10 mouse cellular contexts compared by ENCODE assay signal in the genomic region with DNA sequence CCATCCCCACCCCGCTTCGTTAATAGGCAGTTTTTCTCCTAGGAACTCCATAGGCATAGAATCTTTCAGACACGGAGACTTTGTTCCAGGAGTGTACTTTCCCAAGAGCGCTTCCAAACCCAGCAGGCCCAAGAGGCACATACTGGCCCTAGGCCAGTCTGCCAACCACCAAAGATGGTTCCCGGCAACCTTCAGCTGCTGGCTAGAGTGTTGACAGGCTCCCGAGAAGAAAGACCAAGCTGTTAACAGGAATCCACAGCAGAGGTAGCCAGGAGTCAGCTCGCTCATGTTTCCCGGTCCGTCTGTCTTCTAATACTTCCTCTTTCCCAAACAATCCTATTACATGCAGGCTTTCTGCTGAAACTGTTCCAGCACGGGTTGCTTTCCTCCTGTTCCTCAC.
DNase-seq lines count a peak whose midpoint lies in the region; ATAC-seq and TF ChIP-seq lines count a peak whose summit lies in the region.
"Had no signal": no experiment of that assay in that cellular context is flagged by ENCODE, and none has a peak within 500 bp of the region (broad histone marks: within the 10 kb centered on the region; RNA-seq: fewer than 3 reads in every experiment).

No protein-coding gene starts in this region.

- WGBS in forebrain, embryonic 13.5 days, result 74% methylated on average over 10 of the region's 10 CpGs
- WGBS in forebrain, embryonic 12.5 days, result 83% methylated on average over 10 of the region's 10 CpGs
- WGBS in midbrain, postnatal 0 days, result 74% methylated on average over 10 of the region's 10 CpGs
- WGBS in midbrain, embryonic 13.5 days, result 89% methylated on average over 10 of the region's 10 CpGs
- 44% methylated on average over 10 of the region's 10 CpGs for WGBS in heart, embryonic 10.5 days
- 63% methylated on average over 10 of the region's 10 CpGs for WGBS in stomach, postnatal 0 days

- peak; percentile 76 for DNase-seq in midbrain, postnatal 0 days (ENCODE audit: low spot score)
- DNase-seq in heart, embryonic 10.5 days (ENCODE audit: low spot score), result peak; percentile 78
- peak; percentile 17 for DNase-seq in stomach, postnatal 0 days (ENCODE audit: low spot score)
- DNase-seq in left cerebral cortex, adult 2 months (ENCODE audit: extremely low spot score in 1 of 2, low spot score in 2 of 2), result no peak
- no peak for DNase-seq in kidney, adult 9 months

- intact Hi-C loops in left cerebral cortex, adult 2 months (cut with DNase I), result loop anchor here (5.0 kb wide), 1 partner anchor 58 kb away; no protein-coding TSS in a partner anchor

- ATAC-seq in forebrain, embryonic 13.5 days, result peak; percentile 68; the same call in 1 of the 2 replicates
- no peak for ATAC-seq in forebrain, embryonic 12.5 days (ENCODE audit: low FRiP score)
- ATAC-seq in midbrain, postnatal 0 days (ENCODE audit: low FRiP score), result no peak; the same call in 1 of the 2 replicates
- ATAC-seq in midbrain, embryonic 13.5 days, result no peak
- no peak for ATAC-seq in stomach, postnatal 0 days (ENCODE audit: low FRiP score, low TSS enrichment)
- ATAC-seq: liver, embryonic 12.5 days had no signal

- H3K4me3 ChIP-seq in forebrain, embryonic 13.5 days, result no peak overlapping the region
- H3K4me3 ChIP-seq in forebrain, embryonic 12.5 days (replicated peaks), result no peak overlapping the region
- no peak overlapping the region for H3K4me3 ChIP-seq in midbrain, postnatal 0 days (ENCODE audit: low read depth, low read length)
- no peak overlapping the region for H3K4me3 ChIP-seq in midbrain, embryonic 13.5 days (replicated peaks)
- H3K4me3 ChIP-seq in heart, embryonic 10.5 days, result peak overlapping the region; percentile 27
- H3K4me3 ChIP-seq in stomach, postnatal 0 days (ENCODE audit: low read depth, low read length), result no peak overlapping the region
- no peak overlapping the region for H3K4me3 ChIP-seq in left cerebral cortex, adult 2 months
- H3K4me3 ChIP-seq: liver, embryonic 12.5 days had no signal

- peaks cover 5% of the 10 kb centered on the region; the same call in 1 of the 2 replicates for H3K4me1 ChIP-seq in forebrain, embryonic 13.5 days
- no peaks in the 10 kb centered on the region for H3K4me1 ChIP-seq in forebrain, embryonic 12.5 days
- H3K4me1 ChIP-seq in midbrain, postnatal 0 days (ENCODE audit: insufficient read depth, low read length), result no peaks in the 10 kb centered on the region; the same call in 1 of the 2 replicates
- H3K4me1 ChIP-seq in midbrain, embryonic 13.5 days (replicated peaks), result no peaks in the 10 kb centered on the region
- peaks cover 10% of the 10 kb centered on the region for H3K4me1 ChIP-seq in heart, embryonic 10.5 days
- no peaks in the 10 kb centered on the region for H3K4me1 ChIP-seq in stomach, postnatal 0 days (replicated peaks; ENCODE audit: control insufficient read depth, insufficient read depth)
- H3K4me1 ChIP-seq: liver, embryonic 12.5 days had no signal

- TF ChIP-seq EP300 in stomach, postnatal 0 days (optimal IDR thresholded peaks at IDR 0.05), result no peak

- TF ChIP-seq CTCF in midbrain, postnatal 0 days (IDR thresholded peaks at IDR 0.05), result no peak
- TF ChIP-seq CTCF in stomach, postnatal 0 days (IDR thresholded peaks at IDR 0.05; ENCODE audit: low read depth), result no peak
- no peak for TF ChIP-seq CTCF in left cerebral cortex, adult 2 months (IDR thresholded peaks at IDR 0.05)

- H3K9me3 ChIP-seq in forebrain, embryonic 13.5 days (replicated peaks), result no peaks in the 10 kb centered on the region
- H3K9me3 ChIP-seq in forebrain, embryonic 12.5 days, result no peaks in the 10 kb centered on the region
- H3K9me3 ChIP-seq in midbrain, postnatal 0 days (ENCODE audit: low read length), result no peaks in the 10 kb centered on the region
- no peaks in the 10 kb centered on the region for H3K9me3 ChIP-seq in midbrain, embryonic 13.5 days
- H3K9me3 ChIP-seq in heart, embryonic 10.5 days, result no peaks in the 10 kb centered on the region; the same call in 1 of the 2 replicates
- H3K9me3 ChIP-seq in stomach, postnatal 0 days (ENCODE audit: control insufficient read depth, low read length), result no peaks in the 10 kb centered on the region
- H3K9me3 ChIP-seq: liver, embryonic 12.5 days had no signal

- H3K36me3 ChIP-seq in forebrain, embryonic 13.5 days (ENCODE audit: poor library complexity, severe bottlenecking), result no peaks in the 10 kb centered on the region
- no peaks in the 10 kb centered on the region for H3K36me3 ChIP-seq in forebrain, embryonic 12.5 days (replicated peaks)
- no peaks in the 10 kb centered on the region for H3K36me3 ChIP-seq in midbrain, postnatal 0 days (ENCODE audit: insufficient read depth, low read length)
- H3K36me3 ChIP-seq in midbrain, embryonic 13.5 days, result no peaks in the 10 kb centered on the region
- H3K36me3 ChIP-seq in heart, embryonic 10.5 days, result no peaks in the 10 kb centered on the region
- no peaks in the 10 kb centered on the region for H3K36me3 ChIP-seq in stomach, postnatal 0 days (ENCODE audit: control insufficient read depth, insufficient read depth, low read length)
- H3K36me3 ChIP-seq: liver, embryonic 12.5 days had no signal

- no peaks in the 10 kb centered on the region for H3K27me3 ChIP-seq in forebrain, embryonic 13.5 days
- no peaks in the 10 kb centered on the region for H3K27me3 ChIP-seq in forebrain, embryonic 12.5 days
- H3K27me3 ChIP-seq in midbrain, postnatal 0 days (ENCODE audit: insufficient read depth, low read length), result no peaks in the 10 kb centered on the region
- no peaks in the 10 kb centered on the region for H3K27me3 ChIP-seq in midbrain, embryonic 13.5 days
- no peaks in the 10 kb centered on the region for H3K27me3 ChIP-seq in heart, embryonic 10.5 days (ENCODE audit: insufficient read depth, poor library complexity, severe bottlenecking)
- no peaks in the 10 kb centered on the region for H3K27me3 ChIP-seq in stomach, postnatal 0 days (ENCODE audit: control insufficient read depth, insufficient read depth, low read length)
- H3K27me3 ChIP-seq: liver, embryonic 12.5 days had no signal

- no peak overlapping the region for H3K27ac ChIP-seq in forebrain, embryonic 13.5 days
- H3K27ac ChIP-seq in forebrain, embryonic 12.5 days, result no peak overlapping the region
- H3K27ac ChIP-seq in midbrain, postnatal 0 days (ENCODE audit: low read depth, low read length), result no peak overlapping the region
- H3K27ac ChIP-seq in midbrain, embryonic 13.5 days, result no peak overlapping the region
- peak overlapping the region; percentile 18 for H3K27ac ChIP-seq in heart, embryonic 10.5 days
- H3K27ac ChIP-seq in stomach, postnatal 0 days (replicated peaks), result no peak overlapping the region
- no peak overlapping the region for H3K27ac ChIP-seq in left cerebral cortex, adult 2 months
- H3K27ac ChIP-seq: kidney, postnatal 0 days; liver, embryonic 12.5 days had no signal

- H3K9ac ChIP-seq in forebrain, embryonic 13.5 days, result no peak overlapping the region
- H3K9ac ChIP-seq in forebrain, embryonic 12.5 days, result no peak overlapping the region
- H3K9ac ChIP-seq in midbrain, postnatal 0 days (replicated peaks; ENCODE audit: low read length, poor library complexity, severe bottlenecking), result no peak overlapping the region
- no peak overlapping the region for H3K9ac ChIP-seq in midbrain, embryonic 13.5 days (replicated peaks)
- H3K9ac ChIP-seq in stomach, postnatal 0 days (ENCODE audit: low read length), result no peak overlapping the region
- H3K9ac ChIP-seq: liver, embryonic 12.5 days had no signal

- H3K4me2 ChIP-seq in forebrain, embryonic 13.5 days, result no peak overlapping the region
- H3K4me2 ChIP-seq in forebrain, embryonic 12.5 days, result no peak overlapping the region
- no peak overlapping the region for H3K4me2 ChIP-seq in midbrain, postnatal 0 days (ENCODE audit: low read depth, low read length, poor library complexity, severe bottlenecking)
- no peak overlapping the region for H3K4me2 ChIP-seq in midbrain, embryonic 13.5 days (replicated peaks)
- H3K4me2 ChIP-seq in stomach, postnatal 0 days (replicated peaks; ENCODE audit: low read depth), result no peak overlapping the region
- H3K4me2 ChIP-seq: liver, embryonic 12.5 days had no signal

Comparison
In these comparisons a context has a peak if more than half of its experiments do, and no peak if none do; other contexts are left out.
1. DNase-seq: peak in midbrain, postnatal 0 days (single experiment), heart, embryonic 10.5 days (single experiment) and stomach, postnatal 0 days (single experiment); none in left cerebral cortex, adult 2 months (0 of 2) and kidney, adult 9 months (single experiment).